Mouse (Mus musculus) ovary, adult 18-20 months (tissue): ENCODE results near the gene Ehbp1.

Source experiments
- DNase-seq: peaks from one replicate; pipeline ENCODE4 v3.0.0; 2022; ENCODE audit warnings: low spot score, mixed read lengths

The Ehbp1 gene

GRCm38 (mm10) chr11:22342242-22343207 lies at the start of gene Ehbp1:
TSS of gene Ehbp1 (minus strand) at chr11:22342292.
- no peak for DNase-seq

GRCm38 (mm10) chr11:22387472-22388098 lies 45.5 kb upstream of the Ehbp1 start:
- DNase-seq: no peak

GRCm38 (mm10) chr11:22383532-22383931 lies 41.4 kb upstream of the Ehbp1 start:
- DNase-seq: no peak

- no peak for DNase-seq
Measured at GRCm38 (mm10) chr11:22374811-22375210, 32.7 kb upstream of the Ehbp1 start.

- DNase-seq: no peak
Measured at GRCm38 (mm10) chr11:22373290-22373674, 31.2 kb upstream of the Ehbp1 start.

GRCm38 (mm10) chr11:22372609-22373289 lies 30.7 kb upstream of the Ehbp1 start:
- DNase-seq: no peak

GRCm38 (mm10) chr11:22369841-22370240 lies 27.7 kb upstream of the Ehbp1 start:
- DNase-seq: no peak

- no peak for DNase-seq
Measured at GRCm38 (mm10) chr11:22368621-22369020, 26.5 kb upstream of the Ehbp1 start.

GRCm38 (mm10) chr11:22366486-22366885 lies 24.4 kb upstream of the Ehbp1 start:
- no peak for DNase-seq

GRCm38 (mm10) chr11:22353962-22354621 lies 12.0 kb upstream of the Ehbp1 start:
- no peak for DNase-seq

- no peak for DNase-seq
Measured at GRCm38 (mm10) chr11:22349945-22350344, 7.9 kb upstream of the Ehbp1 start.

- no peak for DNase-seq
Measured at GRCm38 (mm10) chr11:22348536-22348910, 6.4 kb upstream of the Ehbp1 start.

- no peak for DNase-seq
Measured at GRCm38 (mm10) chr11:22347651-22348535, 5.8 kb upstream of the Ehbp1 start.

- DNase-seq: no peak
Measured at GRCm38 (mm10) chr11:22327302-22327910, 14.7 kb downstream of the Ehbp1 start.

- DNase-seq: no peak
Measured at GRCm38 (mm10) chr11:22317824-22318411, 24.2 kb downstream of the Ehbp1 start.

GRCm38 (mm10) chr11:22315801-22316200 lies 26.3 kb downstream of the Ehbp1 start:
- DNase-seq: no peak

- no peak for DNase-seq
Measured at GRCm38 (mm10) chr11:22301164-22301563, 40.9 kb downstream of the Ehbp1 start.

GRCm38 (mm10) chr11:22289164-22289563 lies 52.9 kb downstream of the Ehbp1 start:
- no peak for DNase-seq

GRCm38 (mm10) chr11:22287513-22287900 lies 54.6 kb downstream of the Ehbp1 start:
- no peak for DNase-seq

GRCm38 (mm10) chr11:22286885-22287512 lies 55.1 kb downstream of the Ehbp1 start:
- peak; percentile 96 for DNase-seq
